Mouse (Mus musculus): ENCODE measurements at regions not wholly inside any gene's neighbourhood (a gene's known extent, or its start where the extent isn't known, plus 50 kb on each side); places are given as distances from the start of the nearest gene placed in this dataset.

GRCm38 (mm10) chr19:59738541-59738940, 204.9 kb downstream of the Rab11fip2 start:
- Histone ChIP-seq H3K27me3 (peaks cover 22% of the 10 kb centered on the region), H3K27ac (no peak overlapping the region), H3K4me2 (no peak overlapping the region), H3K36me3 (no peaks in the 10 kb centered on the region), H3K9me3 (no peaks in the 10 kb centered on the region), H3K4me1 (replicated peaks) (peaks cover 6% of the 10 kb centered on the region; the same call in 1 of the 2 replicates), H3K4me3 (replicated peaks) (no peak overlapping the region), H3K9ac (replicated peaks) (no peak overlapping the region)
- WGBS: 64% methylated on average over 8 of the region's 8 CpGs
- ATAC-seq (ENCODE audit: insufficient number of reproducible peaks, insufficient read depth, low FRiP score, low TSS enrichment, low read depth): no peak

GRCm38 (mm10) chr19:59742946-59743345, 200.5 kb downstream of the Rab11fip2 start:
- H3K27me3 ChIP-seq: peaks cover 15% of the 10 kb centered on the region; the same call in 1 of the 2 replicates
- H3K27ac ChIP-seq: no peak overlapping the region
- H3K9ac ChIP-seq (replicated peaks): no peak overlapping the region
- H3K4me2 ChIP-seq: no peak overlapping the region
- WGBS: 41% methylated on average over 3 of the region's 3 CpGs
- no peaks in the 10 kb centered on the region for H3K36me3 ChIP-seq
- ATAC-seq (ENCODE audit: insufficient number of reproducible peaks, insufficient read depth, low FRiP score, low TSS enrichment, low read depth): no peak
- H3K9me3 ChIP-seq: no peaks in the 10 kb centered on the region
- H3K4me3 ChIP-seq (replicated peaks): no peak overlapping the region
- peaks cover 4% of the 10 kb centered on the region; the same call in 1 of the 2 replicates for H3K4me1 ChIP-seq (replicated peaks)

GRCm38 (mm10) chr19:59761218-59761617, 182.2 kb downstream of the Rab11fip2 start:
- Histone ChIP-seq H3K27ac (no peak overlapping the region), H3K9ac (replicated peaks) (no peak overlapping the region), H3K4me1 (replicated peaks) (no peaks in the 10 kb centered on the region), H3K9me3 (no peaks in the 10 kb centered on the region), H3K27me3 (no peaks in the 10 kb centered on the region), H3K4me3 (replicated peaks) (no peak overlapping the region), H3K4me2 (no peak overlapping the region), H3K36me3 (no peaks in the 10 kb centered on the region)
- 76% methylated on average over 3 of the region's 3 CpGs for WGBS
- no peak for ATAC-seq (ENCODE audit: insufficient number of reproducible peaks, insufficient read depth, low FRiP score, low TSS enrichment, low read depth)

DNA sequence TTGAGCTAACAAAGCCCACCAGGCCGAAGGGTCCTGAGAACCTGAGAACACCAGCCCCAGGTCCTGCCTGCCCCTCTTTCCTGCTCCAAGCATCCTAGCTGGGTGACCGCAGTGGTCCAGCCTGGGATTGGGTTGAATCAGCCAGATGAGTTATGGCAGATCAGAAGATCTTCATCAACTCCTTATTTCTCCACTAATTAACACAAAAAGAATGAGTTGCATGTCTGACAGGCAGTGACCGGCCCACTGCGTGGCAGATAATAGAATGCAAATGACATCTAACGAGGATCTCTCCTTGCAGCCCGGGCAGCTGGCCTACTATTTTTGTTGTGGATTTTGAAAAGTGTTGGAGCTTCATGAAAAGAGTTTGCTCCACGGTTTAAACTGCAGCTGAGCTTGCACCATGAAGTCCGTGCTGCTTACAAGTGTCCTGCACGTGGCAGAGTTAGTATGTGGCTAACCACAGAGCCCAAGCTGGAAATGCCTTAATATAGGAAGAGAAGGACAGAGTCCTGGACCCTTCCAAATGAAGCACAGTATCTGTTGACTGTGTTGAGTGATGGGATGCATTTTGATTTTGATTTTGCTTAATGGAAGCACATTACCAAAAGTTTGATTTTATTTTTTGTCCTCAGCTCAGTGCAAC, 158.9 kb downstream of the Rab11fip2 start:
- H3K4me3 ChIP-seq (replicated peaks): no peak overlapping the region
- H3K36me3 ChIP-seq: no peaks in the 10 kb centered on the region
- ATAC-seq (ENCODE audit: insufficient number of reproducible peaks, insufficient read depth, low FRiP score, low TSS enrichment, low read depth): no peak
- H3K27me3 ChIP-seq: no peaks in the 10 kb centered on the region
- no peaks in the 10 kb centered on the region for H3K9me3 ChIP-seq
- H3K4me1 ChIP-seq (replicated peaks): 0 out of 2 replicates have a peak, but pooled peaks cover 7% of the 10 kb centered on the region
- H3K27ac ChIP-seq: no peak overlapping the region
- H3K4me2 ChIP-seq: no peak overlapping the region
- no peak overlapping the region for H3K9ac ChIP-seq (replicated peaks)
- WGBS: 48% methylated on average over 9 of the region's 9 CpGs

- no peaks in the 10 kb centered on the region for H3K36me3 ChIP-seq
- WGBS: 55% methylated on average over 4 of the region's 4 CpGs
- no peak for ATAC-seq (ENCODE audit: insufficient number of reproducible peaks, insufficient read depth, low FRiP score, low TSS enrichment, low read depth)
- no peak overlapping the region for H3K9ac ChIP-seq (replicated peaks)
- H3K9me3 ChIP-seq: no peaks in the 10 kb centered on the region
- H3K27me3 ChIP-seq: no peaks in the 10 kb centered on the region
- H3K4me2 ChIP-seq: no peak overlapping the region
- no peaks in the 10 kb centered on the region; the same call in 1 of the 2 replicates for H3K4me1 ChIP-seq (replicated peaks)
- H3K4me3 ChIP-seq (replicated peaks): no peak overlapping the region
- no peak overlapping the region for H3K27ac ChIP-seq
Observed at GRCm38 (mm10) chr19:59831304-59831703, 112.2 kb downstream of the Rab11fip2 start.

- Histone ChIP-seq H3K27ac (no peak overlapping the region), H3K27me3 (no peaks in the 10 kb centered on the region; the same call in 1 of the 2 replicates), H3K36me3 (no peaks in the 10 kb centered on the region), H3K9me3 (no peaks in the 10 kb centered on the region), H3K4me2 (no peak overlapping the region), H3K4me3 (replicated peaks) (no peak overlapping the region), H3K4me1 (replicated peaks) (no peaks in the 10 kb centered on the region), H3K9ac (replicated peaks) (no peak overlapping the region)
- no peak for ATAC-seq (ENCODE audit: insufficient number of reproducible peaks, insufficient read depth, low FRiP score, low TSS enrichment, low read depth)
- 86% methylated on average over 4 of the region's 4 CpGs for WGBS
Observed at GRCm38 (mm10) chr19:59837138-59837537, 106.3 kb downstream of the Rab11fip2 start.

DNA sequence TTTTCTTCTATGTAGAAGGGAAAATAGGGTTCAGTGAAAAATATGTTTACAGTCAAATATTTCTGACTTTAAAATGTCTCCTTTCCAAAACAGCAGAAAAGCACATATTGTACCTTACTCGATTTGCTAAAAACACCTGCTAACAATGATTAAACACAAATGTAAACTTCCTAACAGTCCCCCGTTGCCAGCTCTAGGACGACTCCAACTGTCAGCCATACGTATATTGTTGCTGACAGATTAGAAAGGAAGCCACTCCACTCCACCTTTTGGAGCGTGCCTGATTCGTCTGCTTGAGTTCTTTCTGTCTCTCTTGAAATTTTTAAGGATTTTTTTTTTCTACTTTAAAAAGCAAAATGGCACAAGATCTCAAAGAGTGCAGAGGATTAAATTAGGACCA, 105.8 kb downstream of the Rab11fip2 start:
- Histone ChIP-seq H3K27ac (no peak overlapping the region), H3K27me3 (no peaks in the 10 kb centered on the region; the same call in 1 of the 2 replicates), H3K9me3 (no peaks in the 10 kb centered on the region), H3K4me2 (no peak overlapping the region), H3K36me3 (no peaks in the 10 kb centered on the region), H3K4me1 (replicated peaks) (no peaks in the 10 kb centered on the region), H3K4me3 (replicated peaks) (no peak overlapping the region), H3K9ac (replicated peaks) (no peak overlapping the region)
- 51% methylated on average over 6 of the region's 6 CpGs for WGBS
- ATAC-seq (ENCODE audit: insufficient number of reproducible peaks, insufficient read depth, low FRiP score, low TSS enrichment, low read depth): no peak

GRCm38 (mm10) chr19:59844270-59844669, 99.2 kb downstream of the Rab11fip2 start:
- H3K4me2 ChIP-seq: no peak overlapping the region
- 84% methylated on average over 3 of the region's 3 CpGs for WGBS
- no peak overlapping the region for H3K4me3 ChIP-seq (replicated peaks)
- H3K9ac ChIP-seq (replicated peaks): no peak overlapping the region
- H3K4me1 ChIP-seq (replicated peaks): peaks cover 11% of the 10 kb centered on the region; the same call in 1 of the 2 replicates
- H3K27ac ChIP-seq: no peak overlapping the region
- no peaks in the 10 kb centered on the region for H3K36me3 ChIP-seq
- H3K27me3 ChIP-seq: no peaks in the 10 kb centered on the region; the same call in 1 of the 2 replicates
- H3K9me3 ChIP-seq: no peaks in the 10 kb centered on the region
- ATAC-seq (ENCODE audit: insufficient number of reproducible peaks, insufficient read depth, low FRiP score, low TSS enrichment, low read depth): no peak

GRCm38 (mm10) chr19:59846807-59847206, 96.6 kb downstream of the Rab11fip2 start:
- H3K27ac ChIP-seq: no peak overlapping the region
- peaks cover 18% of the 10 kb centered on the region for H3K4me1 ChIP-seq (replicated peaks)
- H3K27me3 ChIP-seq: no peaks in the 10 kb centered on the region
- H3K36me3 ChIP-seq: no peaks in the 10 kb centered on the region
- WGBS: 70% methylated on average over 1 of the region's 1 CpGs
- H3K9ac ChIP-seq (replicated peaks): no peak overlapping the region
- no peaks in the 10 kb centered on the region for H3K9me3 ChIP-seq
- no peak for ATAC-seq (ENCODE audit: insufficient number of reproducible peaks, insufficient read depth, low FRiP score, low TSS enrichment, low read depth)
- no peak overlapping the region for H3K4me3 ChIP-seq (replicated peaks)
- H3K4me2 ChIP-seq: no peak overlapping the region

DNA sequence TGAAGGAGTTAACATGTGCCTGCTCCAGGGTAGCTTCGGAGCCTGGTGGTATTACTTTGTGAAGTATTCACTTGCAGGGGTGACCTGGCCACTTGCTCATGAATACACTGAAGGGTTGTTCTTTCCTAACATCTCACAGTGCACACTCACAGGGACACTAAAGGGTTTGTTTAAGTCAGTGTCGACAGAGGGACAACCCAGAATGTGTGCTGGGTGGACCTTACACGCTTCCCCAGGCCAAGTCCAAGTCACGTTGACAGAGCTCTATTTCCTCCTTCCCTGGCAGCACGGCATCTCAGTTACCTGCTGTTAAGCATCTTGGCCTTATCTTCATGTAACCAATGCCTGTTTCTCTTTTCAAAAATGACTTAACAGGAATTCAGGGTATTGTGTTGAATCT, 92.8 kb downstream of the Rab11fip2 start:
- no peaks in the 10 kb centered on the region for H3K9me3 ChIP-seq
- H3K36me3 ChIP-seq: no peaks in the 10 kb centered on the region
- no peak overlapping the region for H3K9ac ChIP-seq (replicated peaks)
- no peak overlapping the region for H3K4me2 ChIP-seq
- WGBS: 56% methylated on average over 5 of the region's 5 CpGs
- no peak for ATAC-seq (ENCODE audit: insufficient number of reproducible peaks, insufficient read depth, low FRiP score, low TSS enrichment, low read depth)
- no peaks in the 10 kb centered on the region for H3K27me3 ChIP-seq
- H3K27ac ChIP-seq: no peak overlapping the region
- no peak overlapping the region for H3K4me3 ChIP-seq (replicated peaks)
- H3K4me1 ChIP-seq (replicated peaks): peaks cover 25% of the 10 kb centered on the region

DNA sequence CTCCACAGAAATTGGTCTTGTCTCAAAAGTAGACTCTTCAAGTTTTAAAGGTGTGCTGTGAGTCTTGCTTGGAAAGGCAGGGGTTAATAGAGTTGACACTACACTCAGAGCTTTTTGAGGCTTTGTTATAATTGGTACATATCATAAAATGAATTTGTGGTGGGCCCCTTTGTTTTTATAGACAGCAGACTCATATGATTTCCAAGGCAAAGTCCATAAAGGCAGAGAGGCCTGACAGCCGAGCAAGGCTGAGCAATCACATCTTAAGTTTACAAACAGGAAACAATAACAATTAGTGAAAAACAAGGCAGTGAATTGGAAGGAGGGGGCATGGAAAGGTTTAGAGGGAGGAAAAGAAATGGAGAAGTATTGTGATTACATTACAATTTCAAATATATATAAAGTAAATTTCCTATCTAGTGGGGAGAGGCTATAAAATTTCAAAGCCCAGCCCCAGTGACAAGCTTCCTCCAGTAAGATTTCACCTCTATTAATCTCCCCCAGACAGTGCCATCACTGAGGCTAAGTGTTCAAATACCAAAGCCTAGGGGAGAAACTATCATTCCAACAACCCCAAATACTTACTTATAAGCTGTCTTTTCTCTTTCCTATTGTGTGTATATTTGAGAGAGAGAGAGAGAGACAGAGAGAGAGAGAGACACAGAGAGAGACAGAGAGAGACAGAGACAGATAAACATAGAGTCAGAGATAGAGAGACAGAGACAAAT, 91.3 kb downstream of the Rab11fip2 start:
- no peak for ATAC-seq (ENCODE audit: insufficient number of reproducible peaks, insufficient read depth, low FRiP score, low TSS enrichment, low read depth)
- no peak overlapping the region for H3K4me3 ChIP-seq (replicated peaks)
- WGBS: 14% methylated on average over 1 of the region's 1 CpGs

More for the DNA sequence above, 91.3 kb downstream of the Rab11fip2 start:
- Histone ChIP-seq H3K27ac (no peak overlapping the region), H3K9ac (replicated peaks) (no peak overlapping the region), H3K4me2 (no peak overlapping the region), H3K4me1 (replicated peaks) (peaks cover 21% of the 10 kb centered on the region), H3K27me3 (no peaks in the 10 kb centered on the region), H3K9me3 (no peaks in the 10 kb centered on the region), H3K36me3 (no peaks in the 10 kb centered on the region)
